Mouse (Mus musculus) embryonic stem cell, embryonic (primary cell): ENCODE measurements around the gene Atp5j2.
"Not testable (repeated sequence)": the region's sequence is repeated elsewhere in the genome, so short reads cannot be mapped to it uniquely, and the experiment has no call there.

Experiments used
- CTCF ChIA-PET, 4 experiments: fragments of 300-600 bp in 2 of 4; fragments of 350-600 bp in 2 of 4; sonication (Branson Sonifier 250); formaldehyde crosslinking; loops; one replicate each; lab custom pipeline; 2022; ENCODE audit warnings: inconsistent platforms in 2 of 4; lab: Charles Lee
- POLR2A ChIA-PET, 4 experiments: fragments of 300-600 bp in 2 of 4; fragments of 350-600 bp in 2 of 4; sonication (Branson Sonifier 250); formaldehyde crosslinking; loops; one replicate each; lab custom pipeline; 2022; ENCODE audit warnings: antibody characterized with exemption in 4 of 4, inconsistent platforms in 1 of 4; lab: Charles Lee

Atp5j2 gene

DNA sequence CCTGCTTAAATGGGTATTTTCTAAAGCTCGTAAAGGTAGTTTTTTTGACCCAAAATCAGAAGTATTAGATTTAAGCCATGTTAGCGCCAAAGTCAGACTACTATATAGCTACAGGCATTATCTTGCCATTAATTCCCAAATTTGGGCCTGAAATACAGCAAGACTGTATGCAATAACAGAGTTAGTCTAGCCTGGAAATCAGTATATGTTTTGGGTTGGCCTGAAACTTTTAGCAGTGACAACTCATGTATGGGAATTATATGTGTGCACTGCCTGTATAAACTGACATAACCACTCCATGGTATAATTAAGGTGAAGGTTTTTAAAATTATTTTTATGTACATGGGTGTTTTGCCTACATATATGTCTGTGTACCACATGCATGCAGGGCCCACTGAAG is at the start of gene Atp5j2:
Gene Atp5j2, minus strand, starts transcription at position 101 of the 400 bp plus-strand sequence.
- CTCF ChIA-PET: interaction anchor here in 2 of 4 experiments (0.6 to 1.5 kb wide), 5 partner anchors 9 to 1283 kb away, joined by 4 to 12 read pairs (median 7); partner anchors contain the start of genes Zkscan14 (in 1 of the 2) and Zkscan5 (in 1 of the 2)

DNA sequence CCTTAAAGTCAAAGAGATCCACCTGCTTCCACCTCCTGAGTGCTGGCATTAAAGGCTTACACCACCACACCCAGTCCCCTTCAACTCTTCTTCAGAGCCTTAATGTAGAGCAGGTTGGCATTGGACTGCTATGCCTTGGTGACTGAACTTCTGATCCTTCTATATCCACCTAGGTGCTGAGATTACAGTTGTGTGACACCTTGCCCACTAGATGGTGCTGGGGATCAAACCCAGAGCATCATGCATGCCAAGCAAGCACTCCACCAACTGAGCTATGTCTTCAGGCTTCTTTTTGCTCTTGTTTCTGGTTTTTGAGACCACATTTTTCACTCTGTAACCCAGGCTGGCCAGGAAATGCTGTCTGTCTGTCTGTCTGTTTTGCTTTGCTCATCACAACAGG is 42.8 kb upstream of the Atp5j2 start:
- ChIA-PET CTCF (interaction anchor here in 3 of 4 experiments (0.6 to 1.8 kb wide), 5 partner anchors 13 to 126 kb away, joined by 3 to 10 read pairs (median 3); partner anchors contain the start of gene Zkscan5 (in 1 of the 3)), POLR2A (interaction anchor here in 3 of 4 experiments (0.9 to 16.5 kb wide), 27 partner anchors 8 to 104 kb away, joined by 3 to 510 read pairs (median 4); partner anchors contain the start of genes Zkscan5 (in 3 of the 3), Cpsf4 (in 2 of the 3), Ptcd1 (in 2 of the 3) and Zkscan14 (in 1 of the 3))

More for the DNA sequence above, at the start of gene Atp5j2:
- POLR2A ChIA-PET: interaction anchor here in 3 of 4 experiments (0.6 to 15.8 kb wide), 15 partner anchors 8 to 48 kb away, joined by 3 to 289 read pairs (median 6); partner anchors contain the start of genes Zkscan5 (in 3 of the 3), Cpsf4 (in 2 of the 3), Ptcd1 (in 2 of the 3) and Zkscan14 (in 2 of the 3)

DNA sequence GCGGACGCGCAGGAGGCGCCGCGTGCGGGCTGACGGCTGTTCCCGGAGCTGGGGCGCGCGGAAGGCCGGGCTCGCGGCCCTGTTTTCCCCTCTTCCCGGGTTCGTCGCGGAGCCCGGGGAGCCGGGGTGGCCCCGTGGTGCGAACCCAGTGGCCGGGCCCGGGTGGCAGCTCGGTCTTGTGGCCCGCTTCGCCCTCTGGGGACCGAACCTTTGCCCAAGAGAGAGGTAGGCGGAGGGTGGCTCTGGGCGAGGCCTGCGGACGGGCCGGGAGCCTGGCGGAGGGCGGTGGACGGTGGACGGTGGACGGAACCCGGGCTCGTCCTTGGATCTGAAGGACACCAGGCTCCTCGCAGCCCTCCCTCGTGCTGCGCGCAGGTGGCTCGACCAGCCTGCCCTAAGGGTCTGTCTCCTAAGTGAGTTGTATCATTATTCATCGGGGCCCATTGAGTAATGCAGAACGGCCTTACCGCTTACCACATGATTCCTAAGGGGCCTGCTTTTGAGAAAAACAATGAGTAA is 40.1 kb upstream of the Atp5j2 start:
- POLR2A ChIA-PET: interaction anchor here (0.7 to 16.5 kb wide), 53 partner anchors 9 to 1113 kb away, joined by 3 to 510 read pairs (median 10); partner anchors contain the start of genes Zkscan5 (in 3 of the 4), Zscan25 (in 3 of the 4), Arpc1a (in 2 of the 4) and Cpsf4 (in 2 of the 4)
- CTCF ChIA-PET: interaction anchor here in 1 of 4 experiments (1.1 kb wide), 1 partner anchor 18 kb away, joined by 3 read pairs; no protein-coding TSS in a partner anchor

DNA sequence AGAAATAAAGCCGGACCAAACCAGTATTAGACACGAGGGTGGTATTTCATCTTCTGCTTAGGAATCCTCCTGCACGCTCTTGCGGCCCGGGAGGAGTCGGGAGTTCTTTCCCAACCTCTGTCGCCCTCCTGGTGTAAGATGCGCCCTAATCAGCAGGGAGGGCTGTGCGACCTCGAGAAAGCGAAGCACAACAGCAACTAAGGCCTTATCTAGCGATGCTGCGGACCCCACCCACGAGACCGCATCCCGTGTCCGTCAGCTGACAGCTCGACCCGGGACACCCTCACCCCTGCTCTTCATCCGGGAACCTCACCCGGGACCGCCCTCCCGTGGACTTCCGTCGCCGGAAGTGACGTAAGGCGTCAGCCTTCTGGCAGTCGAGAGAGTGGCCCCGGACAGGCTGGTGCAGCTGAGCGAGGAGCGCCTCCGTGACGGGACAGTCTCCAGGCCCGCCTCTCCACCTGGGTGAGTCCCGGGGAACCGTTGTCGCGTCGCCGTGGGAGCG is 39.6 kb upstream of the Atp5j2 start, which contains the start of gene Zfp655:
Gene Zfp655, plus strand, starts transcription at position 349 of the 505 bp plus-strand sequence.
- ChIA-PET CTCF (interaction anchor here in 1 of 4 experiments (1.1 kb wide), 1 partner anchor 17 kb away, joined by 3 read pairs; no protein-coding TSS in a partner anchor), POLR2A (interaction anchor here (0.6 to 16.5 kb wide), 64 partner anchors 8 to 1114 kb away, joined by 3 to 510 read pairs (median 6); partner anchors contain the start of genes Zscan25 (in 4 of the 4), Zkscan5 (in 3 of the 4), Arpc1a (in 2 of the 4) and Cpsf4 (in 2 of the 4))

DNA sequence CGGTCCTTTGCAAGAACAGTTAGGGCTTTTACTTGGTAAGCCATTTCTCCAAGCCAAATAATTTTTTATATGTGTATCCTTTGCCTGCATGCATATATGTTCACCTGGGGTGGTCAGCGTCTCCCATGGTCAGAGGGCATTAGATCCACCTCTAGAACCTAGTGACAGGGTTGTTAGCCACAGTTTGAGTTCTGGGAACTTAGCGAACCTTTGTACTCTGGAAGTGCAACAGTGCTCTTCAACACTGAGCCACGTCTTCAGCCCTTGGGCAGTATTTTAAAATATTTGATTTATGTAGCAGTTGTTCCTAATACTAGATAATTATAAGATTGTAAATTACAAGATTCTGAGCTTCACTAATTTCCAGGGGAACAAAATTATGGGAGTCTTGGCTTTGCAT is 38.8 kb upstream of the Atp5j2 start:
- CTCF ChIA-PET: interaction anchor here in 1 of 4 experiments (0.6 kb wide), 1 partner anchor 1917 kb away, joined by 3 read pairs; no protein-coding TSS in a partner anchor
- POLR2A ChIA-PET: interaction anchor here (0.6 to 16.5 kb wide), 46 partner anchors 7 to 667 kb away, joined by 3 to 510 read pairs (median 12); partner anchors contain the start of genes Zkscan5 (in 3 of the 4), Cpsf4 (in 2 of the 4), Ptcd1 (in 2 of the 4) and Zkscan14 (in 2 of the 4)

DNA sequence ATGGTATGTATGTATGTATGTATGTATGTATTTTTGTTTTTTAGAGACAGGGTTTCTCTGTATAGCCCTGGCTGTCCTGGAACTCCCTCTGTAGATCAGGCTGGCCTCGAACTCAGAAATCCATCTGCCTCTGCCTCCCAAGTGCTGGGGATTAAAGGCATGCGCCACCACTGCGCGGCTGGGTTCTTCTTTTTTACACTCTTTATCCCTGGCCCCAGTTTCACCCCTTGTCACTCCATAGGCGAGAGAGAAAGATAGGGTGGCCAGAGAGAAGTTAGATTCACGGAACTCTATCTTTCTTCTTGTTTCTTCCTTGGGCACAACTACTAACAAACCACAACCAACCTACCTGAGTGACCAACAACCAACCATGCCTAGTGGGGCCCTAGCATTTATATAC is 37.4 kb upstream of the Atp5j2 start:
- POLR2A ChIA-PET: interaction anchor here in 3 of 4 experiments (0.7 to 16.5 kb wide), 9 partner anchors 10 to 1561 kb away, joined by 3 to 510 read pairs (median 16); partner anchors contain the start of gene Zkscan5 (in 2 of the 3)

DNA sequence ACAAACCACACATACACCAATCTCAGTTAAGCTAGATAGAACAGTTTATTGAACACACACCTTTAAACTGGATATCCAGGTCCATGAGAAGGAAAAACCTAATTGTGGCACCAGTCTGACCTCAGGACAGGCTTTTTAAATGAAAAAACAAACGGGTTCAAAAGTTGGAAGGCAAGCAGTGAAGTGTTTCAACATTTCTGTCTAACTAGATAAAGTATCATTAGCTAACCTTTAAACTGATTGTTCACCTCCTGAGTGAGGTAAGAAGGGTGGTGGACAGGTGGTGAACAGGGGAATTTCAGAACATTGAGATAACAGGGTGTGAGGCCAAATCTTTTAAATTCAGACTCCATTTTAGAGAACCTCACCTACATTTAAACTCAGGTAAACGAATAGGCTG is 34.6 kb upstream of the Atp5j2 start:
- ChIA-PET CTCF (no interaction called here), POLR2A (interaction anchor here in 2 of 4 experiments (0.8 to 16.5 kb wide), 5 partner anchors 7 to 25 kb away, joined by 4 to 510 read pairs (median 16); partner anchors contain the start of genes Zkscan14 (in 1 of the 2) and Zkscan5 (in 1 of the 2))

More for the DNA sequence above, 37.4 kb upstream of the Atp5j2 start:
- CTCF ChIA-PET: not testable (repeated sequence)

DNA sequence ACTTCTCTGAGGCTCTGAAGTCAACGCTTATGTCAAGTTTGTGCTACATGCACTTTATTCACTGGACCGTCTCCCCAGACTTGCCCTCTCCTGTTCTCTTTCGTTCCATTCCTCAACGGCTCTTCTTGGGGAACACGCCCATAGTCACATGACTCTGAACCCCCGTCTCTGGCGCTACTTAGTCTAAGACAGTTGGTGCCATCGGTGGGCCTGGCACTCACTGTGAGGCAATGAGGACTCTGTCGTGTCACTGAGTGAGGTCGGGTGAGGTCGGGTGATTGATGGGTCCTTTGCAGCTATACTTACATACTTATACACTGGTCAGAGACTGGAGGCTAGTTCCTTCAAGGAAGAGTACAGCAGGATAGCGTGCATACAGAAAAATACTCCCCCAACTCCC is 31.5 kb upstream of the Atp5j2 start:
- POLR2A ChIA-PET: interaction anchor here (0.7 to 22.4 kb wide), 19 partner anchors 9 to 102 kb away, joined by 3 to 510 read pairs (median 4); partner anchors contain the start of genes Zfp655 (in 3 of the 4), Zkscan5 (in 2 of the 4), Atp5j2 (in 1 of the 4) and Zscan25 (in 1 of the 4)
- CTCF ChIA-PET: interaction anchor here in 3 of 4 experiments (0.8 to 1.4 kb wide), 3 partner anchors 10 to 36 kb away, joined by 3 to 4 read pairs (median 3); partner anchors contain the start of gene Zkscan5 (in 1 of the 3)

DNA sequence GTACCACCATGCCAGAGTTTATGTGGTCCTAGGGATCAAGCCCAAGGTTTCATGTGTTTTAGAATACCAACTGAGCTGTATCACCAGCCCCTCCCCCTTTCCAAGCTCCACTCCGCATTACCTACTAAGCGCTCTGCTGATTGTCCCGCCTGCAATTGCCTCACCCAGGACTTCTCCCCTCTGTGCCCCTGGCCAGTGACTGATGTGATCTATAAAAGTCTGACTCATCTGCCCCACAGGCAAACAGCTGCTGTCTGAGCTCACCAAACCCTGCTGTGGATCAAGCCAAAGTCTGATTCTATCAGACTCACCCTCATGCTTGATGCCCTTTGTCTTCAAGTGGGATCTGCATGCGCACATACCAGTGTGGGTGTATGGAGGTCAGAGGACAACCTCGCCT is 31.0 kb upstream of the Atp5j2 start:
- ChIA-PET POLR2A (interaction anchor here (0.5 to 22.4 kb wide), 23 partner anchors 9 to 852 kb away, joined by 3 to 510 read pairs (median 4); partner anchors contain the start of genes Zfp655 (in 4 of the 4), Zkscan5 (in 2 of the 4), Atp5j2 (in 1 of the 4) and Zscan25 (in 1 of the 4)), CTCF (interaction anchor here in 3 of 4 experiments (0.8 to 1.7 kb wide), 4 partner anchors 9 to 37 kb away, joined by 3 to 5 read pairs (median 4); partner anchors contain the start of gene Zkscan5 (in 1 of the 3))

DNA sequence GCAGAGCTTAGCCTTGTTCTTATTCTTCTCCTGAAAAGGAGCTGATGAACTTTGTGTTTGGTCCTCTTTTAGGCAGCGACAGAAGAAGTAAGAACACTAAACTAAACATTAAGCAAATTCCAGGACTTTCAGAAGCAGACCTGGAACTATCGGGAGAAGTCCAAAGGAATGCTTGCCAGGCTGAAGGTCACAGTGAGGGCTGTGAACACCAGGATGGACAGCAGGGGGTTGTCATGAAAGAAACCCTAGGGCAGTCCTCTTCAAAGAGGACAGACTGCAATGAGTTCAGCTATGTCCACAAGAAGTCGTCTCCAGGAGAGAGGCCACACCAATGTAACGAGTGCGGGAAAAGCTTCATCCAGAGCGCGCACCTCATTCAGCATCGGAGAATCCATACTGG is 28.1 kb upstream of the Atp5j2 start:
- CTCF ChIA-PET: no interaction called here
- POLR2A ChIA-PET: interaction anchor here in 3 of 4 experiments (0.9 to 22.4 kb wide), 13 partner anchors 8 to 105 kb away, joined by 3 to 510 read pairs (median 6); partner anchors contain the start of genes Zfp655 (in 3 of the 3) and Zkscan5 (in 3 of the 3)

DNA sequence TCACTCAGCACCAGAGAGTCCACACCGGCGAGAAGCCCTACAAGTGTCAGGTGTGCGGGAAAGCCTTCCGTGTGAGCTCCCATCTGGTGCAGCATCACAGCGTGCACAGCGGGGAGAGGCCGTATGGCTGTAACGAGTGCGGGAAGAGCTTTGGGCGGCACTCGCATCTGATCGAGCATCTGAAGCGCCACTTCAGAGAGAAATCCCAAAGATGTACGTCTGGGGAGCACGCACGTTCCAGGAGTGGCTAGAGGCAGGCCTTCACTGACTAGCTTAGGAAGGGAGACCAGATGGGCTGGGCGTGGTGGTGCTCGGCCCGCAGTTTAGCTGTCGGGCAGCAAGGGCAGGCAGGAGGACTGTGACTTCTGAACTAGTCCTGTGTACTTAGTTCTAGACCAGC is 26.8 kb upstream of the Atp5j2 start:
- POLR2A ChIA-PET: interaction anchor here (0.5 to 22.4 kb wide), 43 partner anchors 9 to 252 kb away, joined by 3 to 510 read pairs (median 5); partner anchors contain the start of genes Cpsf4 (in 3 of the 4), Ptcd1 (in 3 of the 4), Zfp655 (in 3 of the 4) and Zkscan5 (in 3 of the 4)

DNA sequence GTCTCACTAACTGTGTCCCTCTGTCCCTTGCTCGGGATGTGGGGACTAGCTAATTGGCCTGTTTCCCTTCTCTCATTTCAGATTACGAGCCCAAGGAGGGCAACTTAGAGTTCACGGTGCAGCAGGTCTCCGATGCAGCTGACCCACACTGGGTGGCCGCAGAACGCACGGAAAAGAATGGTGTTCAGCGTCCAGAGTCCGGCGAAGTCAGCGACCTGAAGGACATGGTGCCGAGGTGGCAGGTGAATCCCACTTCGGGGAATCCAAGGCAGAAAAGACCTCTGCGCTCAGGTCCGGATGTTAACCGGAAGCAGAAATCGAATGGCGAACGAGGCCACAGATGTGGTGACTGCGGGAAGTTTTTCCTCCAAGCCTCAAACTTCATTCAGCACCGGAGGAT is 26.3 kb upstream of the Atp5j2 start:
- ChIA-PET CTCF (interaction anchor here in 3 of 4 experiments (0.6 to 1.6 kb wide), 4 partner anchors 10 to 20 kb away, joined by 3 to 10 read pairs (median 4); no protein-coding TSS in a partner anchor), POLR2A (interaction anchor here (0.5 to 22.4 kb wide), 47 partner anchors 8 to 118 kb away, joined by 3 to 510 read pairs (median 4); partner anchors contain the start of genes Zfp655 (in 4 of the 4), Cpsf4 (in 3 of the 4), Ptcd1 (in 3 of the 4) and Zkscan5 (in 3 of the 4))

More for the DNA sequence above, 26.8 kb upstream of the Atp5j2 start:
- CTCF ChIA-PET: interaction anchor here in 3 of 4 experiments (0.6 to 1.6 kb wide), 3 partner anchors 10 to 16 kb away, joined by 3 to 4 read pairs (median 3); no protein-coding TSS in a partner anchor

DNA sequence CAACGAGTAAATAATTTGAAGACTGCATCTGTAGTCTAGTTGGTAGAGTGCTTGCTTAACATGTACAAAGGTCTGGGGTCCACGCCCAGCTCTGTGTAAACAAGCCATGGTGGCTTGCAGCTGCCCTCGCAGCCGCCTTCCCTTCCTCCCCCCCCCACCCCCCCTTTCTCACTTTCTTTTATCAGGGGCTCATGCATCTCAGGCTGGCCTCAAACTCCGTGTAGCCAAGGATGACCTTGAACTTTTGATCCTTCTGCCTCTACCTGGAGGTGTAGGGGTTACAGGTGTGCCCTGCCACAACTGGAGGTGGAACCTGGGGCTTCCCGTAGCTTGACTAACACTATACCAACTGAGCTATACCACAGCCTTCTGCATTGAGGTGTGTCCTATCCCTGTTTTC is 25.9 kb upstream of the Atp5j2 start:
- ChIA-PET POLR2A (interaction anchor here (0.6 to 22.4 kb wide), 40 partner anchors 10 to 1022 kb away, joined by 3 to 510 read pairs (median 5); partner anchors contain the start of genes Zfp655 (in 4 of the 4), Cpsf4 (in 3 of the 4), Ptcd1 (in 3 of the 4) and Zkscan5 (in 3 of the 4)), CTCF (interaction anchor here in 2 of 4 experiments (0.6 to 1.6 kb wide), 2 partner anchors 9 to 20 kb away, joined by 3 to 10 read pairs; no protein-coding TSS in a partner anchor)

DNA sequence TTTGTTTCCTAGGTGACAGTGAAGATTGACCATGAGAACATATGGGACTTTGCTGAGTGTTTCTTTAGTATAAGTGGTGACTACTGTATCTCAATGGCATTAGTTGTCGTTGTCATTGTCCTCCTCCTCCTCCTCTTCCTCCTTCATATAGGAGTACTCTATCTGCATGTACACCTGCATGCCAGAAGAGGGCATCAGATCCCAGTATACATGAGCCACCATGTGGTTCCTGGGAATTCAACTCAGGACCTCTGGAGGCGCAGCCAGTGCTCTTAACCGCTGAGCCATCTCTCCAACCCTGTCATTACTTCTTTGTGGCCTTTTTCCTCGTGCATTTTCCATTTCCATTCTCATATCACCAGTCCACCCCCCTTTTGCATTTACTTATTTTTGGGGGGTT is 22.8 kb upstream of the Atp5j2 start:
- POLR2A ChIA-PET: interaction anchor here in 3 of 4 experiments (1.5 to 22.4 kb wide), 8 partner anchors 10 to 34 kb away, joined by 4 to 510 read pairs (median 22); partner anchors contain the start of genes Zfp655 (in 3 of the 3) and Zkscan5 (in 2 of the 3)
- CTCF ChIA-PET: interaction anchor here in 2 of 4 experiments (1.2 to 3.4 kb wide), 3 partner anchors 10 to 50 kb away, joined by 3 to 31 read pairs (median 3); partner anchors contain the start of genes Zfp655 (in 1 of the 2) and Zkscan5 (in 1 of the 2)

DNA sequence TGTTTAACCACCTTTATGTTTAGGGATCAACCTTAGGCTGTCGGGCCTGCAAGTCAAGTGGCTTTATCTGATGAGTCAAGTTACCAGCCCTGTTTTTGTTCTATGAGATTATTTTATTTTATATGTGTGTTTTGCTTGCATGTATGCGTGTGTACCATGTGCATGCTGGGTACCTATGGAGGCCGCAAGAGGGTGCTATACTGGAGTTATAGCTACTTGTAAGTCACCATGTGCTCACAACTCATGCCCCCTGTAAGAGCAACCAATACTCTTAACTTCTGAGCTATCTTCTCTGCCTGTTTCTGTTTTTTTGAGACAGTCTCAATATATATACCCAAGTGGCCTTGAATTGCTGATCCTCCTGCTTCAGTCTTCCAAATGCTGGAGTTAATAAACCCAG is 21.6 kb upstream of the Atp5j2 start:
- CTCF ChIA-PET: interaction anchor here in 3 of 4 experiments (0.5 to 3.4 kb wide), 12 partner anchors 9 to 605 kb away, joined by 3 to 31 read pairs (median 3); partner anchors contain the start of genes Zkscan5 (in 2 of the 3), Zfp655 (in 1 of the 3) and Zkscan14 (in 1 of the 3)
- POLR2A ChIA-PET: interaction anchor here (0.6 to 22.4 kb wide), 31 partner anchors 9 to 354 kb away, joined by 3 to 510 read pairs (median 4); partner anchors contain the start of genes Zfp655 (in 3 of the 4), Zkscan5 (in 3 of the 4), Zscan25 (in 2 of the 4) and Cpsf4 (in 1 of the 4)

DNA sequence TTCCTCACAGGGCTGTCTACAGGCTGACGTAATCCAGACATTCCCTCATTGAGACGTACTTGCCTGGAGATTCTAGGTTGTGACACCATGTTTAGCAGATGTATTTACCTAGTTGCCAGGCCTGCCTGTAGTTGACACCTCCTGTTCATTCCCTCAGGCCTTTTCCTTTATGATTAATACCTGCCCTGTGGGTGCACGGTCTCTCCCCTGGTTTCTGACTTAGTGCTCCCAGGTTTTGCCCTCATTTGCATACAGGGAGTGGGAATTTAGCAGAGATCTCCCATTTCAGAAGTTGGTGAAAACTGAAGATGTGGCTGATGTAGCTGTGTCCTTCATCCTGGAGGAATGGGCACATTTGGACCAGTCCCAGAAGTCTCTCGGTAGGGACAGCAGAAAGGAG is 20.4 kb upstream of the Atp5j2 start:
- POLR2A ChIA-PET: interaction anchor here in 3 of 4 experiments (1.4 to 22.4 kb wide), 9 partner anchors 7 to 64 kb away, joined by 3 to 510 read pairs (median 7); partner anchors contain the start of genes Zfp655 (in 3 of the 3) and Zkscan5 (in 1 of the 3)
- CTCF ChIA-PET: no interaction called here
